Mouse (Mus musculus): ENCODE results near the gene Mtch2. TPM values are rescaled to one million over a fixed set of nuclear protein-coding genes. Genes with fewer than 3 reads are reported as not detected.

Mtch2 gene
- 249 and 251 TPM in 2 replicates for polyA plus RNA-seq (2014; fragmentation: Nextera tagmentation; extraction: Ambion mirVana)

GRCm38 (mm10) chr2:90846955-90847680 lies at the start of gene Mtch2:
Gene Mtch2 (plus strand): TSS chr2:90847155.
- Histone ChIP-seq H3K4me1 (ENCODE audit: control insufficient read depth, insufficient read depth, low read length) (peaks cover 6% of the 10 kb centered on the region), H3K4me2 (replicated peaks; ENCODE audit: low read depth, low read length) (peak within 1 kb of the TSS; percentile 55), H3K4me3 (ENCODE audit: low read length) (peak within 1 kb of the TSS; percentile 74), H3K27ac (ENCODE audit: low read depth, low read length) (peak within 1 kb of the TSS; percentile 70), H3K9me3 (ENCODE audit: control insufficient read depth, low read length) (no peaks in the 10 kb centered on the region), H3K27me3 (ENCODE audit: control insufficient read depth, insufficient read depth, low read length) (no peaks in the 10 kb centered on the region), H3K9ac (ENCODE audit: low read depth, low read length) (peak within 1 kb of the TSS; percentile 76), H3K36me3 (ENCODE audit: control insufficient read depth, insufficient read depth, low read length) (peaks cover 21% of the 10 kb centered on the region)
- whole genome bisulfite sequencing: under 1% methylated on average over 61 of the region's 67 CpGs
- ATAC-seq (ENCODE audit: low FRiP score, low TSS enrichment): peak; percentile 98

DNA sequence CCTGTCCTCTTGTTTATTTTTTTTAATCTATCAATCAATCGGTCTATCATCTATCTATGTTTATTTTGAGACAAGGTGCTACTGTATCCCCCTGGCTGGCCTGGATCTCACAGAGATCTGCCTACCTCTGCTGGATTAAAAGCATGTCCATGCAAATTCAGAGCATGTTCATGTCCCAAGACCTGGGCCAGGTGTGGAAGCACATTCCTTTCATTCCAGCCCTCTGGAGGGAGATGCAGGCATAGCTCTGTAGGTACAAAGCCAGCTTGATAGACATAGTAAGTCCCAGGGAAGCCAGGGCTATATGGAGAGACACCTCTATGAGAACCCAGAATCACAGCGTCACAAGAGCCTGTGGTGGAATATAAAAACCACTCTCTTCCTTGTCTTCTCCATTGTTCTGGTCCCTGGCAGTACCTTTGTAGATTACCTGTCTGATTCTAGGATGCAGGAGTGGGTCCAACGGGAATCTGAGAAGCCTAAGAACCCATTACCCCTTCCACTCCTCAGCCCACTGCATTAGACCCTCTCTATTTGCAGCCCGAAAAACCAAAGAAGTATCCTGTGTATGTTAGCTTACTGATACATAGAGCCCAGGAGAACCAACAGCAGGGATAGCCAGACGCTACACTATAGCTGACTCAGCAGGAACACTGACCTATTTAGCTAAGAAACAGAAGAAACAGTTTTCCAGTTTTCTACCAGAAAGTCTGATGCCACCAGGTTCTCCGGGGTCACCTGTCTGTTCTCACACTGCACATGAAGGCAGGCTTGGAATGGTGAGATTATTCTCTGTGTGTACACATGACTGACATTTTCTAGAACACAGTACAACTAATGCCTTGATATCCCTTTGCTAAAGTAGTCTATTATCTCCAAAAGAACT lies 38.5 kb upstream of the Mtch2 start:
- 83% methylated on average over 6 of the region's 6 CpGs for WGBS
- Histone ChIP-seq H3K4me3 (ENCODE audit: low read length) (no peak overlapping the region), H3K27ac (ENCODE audit: low read depth, low read length) (no peak overlapping the region), H3K9me3 (ENCODE audit: control insufficient read depth, low read length) (no peaks in the 10 kb centered on the region), H3K9ac (ENCODE audit: low read depth, low read length) (no peak overlapping the region), H3K4me1 (ENCODE audit: control insufficient read depth, insufficient read depth, low read length) (no peaks in the 10 kb centered on the region), H3K36me3 (ENCODE audit: control insufficient read depth, insufficient read depth, low read length) (no peaks in the 10 kb centered on the region), H3K4me2 (replicated peaks; ENCODE audit: low read depth, low read length) (no peak overlapping the region), H3K27me3 (ENCODE audit: control insufficient read depth, insufficient read depth, low read length) (no peaks in the 10 kb centered on the region)
- ATAC-seq (ENCODE audit: low FRiP score, low TSS enrichment): no peak

DNA sequence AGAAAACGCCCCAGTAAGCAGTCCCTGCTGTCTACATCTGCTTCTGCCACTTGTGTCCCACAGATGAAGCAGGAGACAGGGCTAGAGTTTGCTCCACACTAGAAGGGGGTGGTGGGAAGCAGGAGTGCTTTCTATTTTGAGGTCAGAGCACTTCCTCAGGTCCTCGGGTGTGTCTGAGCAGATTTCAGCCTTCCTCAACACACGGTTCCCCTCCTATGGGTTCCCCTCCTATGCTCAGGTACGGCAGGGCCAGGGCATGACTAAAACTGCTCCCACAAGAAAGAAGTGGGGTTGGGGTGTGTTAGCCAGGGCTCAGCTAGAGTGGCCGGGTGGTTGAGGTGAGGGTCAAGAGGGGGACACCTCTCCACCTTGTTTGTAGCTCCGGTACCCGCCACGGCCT lies 36.2 kb upstream of the Mtch2 start:
- no peak for ATAC-seq (ENCODE audit: low FRiP score, low TSS enrichment)
- Histone ChIP-seq H3K4me1 (ENCODE audit: control insufficient read depth, insufficient read depth, low read length) (no peaks in the 10 kb centered on the region), H3K36me3 (ENCODE audit: control insufficient read depth, insufficient read depth, low read length) (no peaks in the 10 kb centered on the region), H3K9me3 (ENCODE audit: control insufficient read depth, low read length) (no peaks in the 10 kb centered on the region), H3K27ac (ENCODE audit: low read depth, low read length) (no peak overlapping the region), H3K4me2 (replicated peaks; ENCODE audit: low read depth, low read length) (no peak overlapping the region), H3K27me3 (ENCODE audit: control insufficient read depth, insufficient read depth, low read length) (no peaks in the 10 kb centered on the region), H3K4me3 (ENCODE audit: low read length) (no peak overlapping the region), H3K9ac (ENCODE audit: low read depth, low read length) (no peak overlapping the region)
- WGBS: 87% methylated on average over 8 of the region's 8 CpGs

GRCm38 (mm10) chr2:90815266-90815665 lies 31.7 kb upstream of the Mtch2 start:
- H3K27me3 ChIP-seq (ENCODE audit: control insufficient read depth, insufficient read depth, low read length): no peaks in the 10 kb centered on the region
- ATAC-seq (ENCODE audit: low FRiP score, low TSS enrichment): no peak
- no peak overlapping the region for H3K4me2 ChIP-seq (replicated peaks; ENCODE audit: low read depth, low read length)
- 82% methylated on average over 2 of the region's 2 CpGs for WGBS
- H3K36me3 ChIP-seq (ENCODE audit: control insufficient read depth, insufficient read depth, low read length): no peaks in the 10 kb centered on the region
- H3K9ac ChIP-seq (ENCODE audit: low read depth, low read length): no peak overlapping the region
- no peak overlapping the region for H3K4me3 ChIP-seq (ENCODE audit: low read length)
- H3K27ac ChIP-seq (ENCODE audit: low read depth, low read length): no peak overlapping the region
- H3K9me3 ChIP-seq (ENCODE audit: control insufficient read depth, low read length): no peaks in the 10 kb centered on the region
- no peaks in the 10 kb centered on the region for H3K4me1 ChIP-seq (ENCODE audit: control insufficient read depth, insufficient read depth, low read length)

DNA sequence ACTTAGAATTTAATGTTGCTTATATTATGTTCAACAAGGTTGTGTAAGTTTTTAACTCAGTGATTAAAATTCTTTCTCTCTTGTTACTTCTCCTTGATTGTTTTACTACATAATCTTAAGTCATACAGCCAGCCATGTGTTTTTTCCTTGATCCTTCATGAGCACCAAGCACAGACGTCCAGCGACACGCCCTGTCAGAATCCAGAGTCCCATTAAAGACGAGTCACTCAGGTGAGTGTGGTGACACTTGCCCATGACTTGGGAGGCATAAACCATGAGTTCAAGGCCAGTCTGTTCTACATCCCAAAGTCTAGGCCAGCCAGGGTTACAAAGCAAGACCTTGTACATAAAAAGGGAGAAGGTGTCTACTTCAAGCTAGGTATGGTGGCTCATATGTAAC lies 30.8 kb upstream of the Mtch2 start:
- no peak overlapping the region for H3K4me3 ChIP-seq (ENCODE audit: low read length)
- H3K4me2 ChIP-seq (replicated peaks; ENCODE audit: low read depth, low read length): no peak overlapping the region
- no peak overlapping the region for H3K9ac ChIP-seq (ENCODE audit: low read depth, low read length)
- H3K36me3 ChIP-seq (ENCODE audit: control insufficient read depth, insufficient read depth, low read length): no peaks in the 10 kb centered on the region
- H3K27ac ChIP-seq (ENCODE audit: low read depth, low read length): no peak overlapping the region
- H3K4me1 ChIP-seq (ENCODE audit: control insufficient read depth, insufficient read depth, low read length): no peaks in the 10 kb centered on the region
- no peak for ATAC-seq (ENCODE audit: low FRiP score, low TSS enrichment)
- WGBS: 78% methylated on average over 4 of the region's 4 CpGs
- H3K9me3 ChIP-seq (ENCODE audit: control insufficient read depth, low read length): no peaks in the 10 kb centered on the region
- H3K27me3 ChIP-seq (ENCODE audit: control insufficient read depth, insufficient read depth, low read length): no peaks in the 10 kb centered on the region

- H3K27me3 ChIP-seq (ENCODE audit: control insufficient read depth, insufficient read depth, low read length): no peaks in the 10 kb centered on the region
- H3K4me2 ChIP-seq (replicated peaks; ENCODE audit: low read depth, low read length): no peak overlapping the region
- H3K9me3 ChIP-seq (ENCODE audit: control insufficient read depth, low read length): no peaks in the 10 kb centered on the region
- no peaks in the 10 kb centered on the region for H3K4me1 ChIP-seq (ENCODE audit: control insufficient read depth, insufficient read depth, low read length)
- no peak overlapping the region for H3K9ac ChIP-seq (ENCODE audit: low read depth, low read length)
- no peak overlapping the region for H3K4me3 ChIP-seq (ENCODE audit: low read length)
- 81% methylated on average over 3 of the region's 3 CpGs for WGBS
- no peak for ATAC-seq (ENCODE audit: low FRiP score, low TSS enrichment)
- H3K27ac ChIP-seq (ENCODE audit: low read depth, low read length): no peak overlapping the region
- no peaks in the 10 kb centered on the region for H3K36me3 ChIP-seq (ENCODE audit: control insufficient read depth, insufficient read depth, low read length)
Observed at GRCm38 (mm10) chr2:90818710-90819109, 28.2 kb upstream of the Mtch2 start.

DNA sequence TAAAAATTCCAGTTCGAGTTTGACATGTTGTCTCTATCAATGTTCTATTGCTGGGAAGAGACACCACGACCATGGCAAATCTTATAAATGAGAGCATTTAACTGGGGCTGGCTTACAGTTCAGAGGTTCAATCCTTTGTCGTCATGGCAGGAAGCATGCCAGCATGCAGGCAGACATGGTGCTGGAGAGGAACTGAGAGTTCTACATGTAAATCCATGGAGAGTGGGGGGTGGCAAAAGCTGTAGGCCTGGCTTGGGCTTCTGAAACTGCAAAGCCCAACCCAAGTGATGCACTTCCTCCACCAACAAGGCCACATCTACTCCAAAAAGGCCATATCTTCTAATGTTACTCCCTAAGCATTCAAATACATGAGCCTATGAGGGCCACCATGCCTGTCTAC lies 26.1 kb upstream of the Mtch2 start:
- H3K36me3 ChIP-seq (ENCODE audit: control insufficient read depth, insufficient read depth, low read length): no peaks in the 10 kb centered on the region
- no peak overlapping the region for H3K4me3 ChIP-seq (ENCODE audit: low read length)
- no peak for ATAC-seq (ENCODE audit: low FRiP score, low TSS enrichment)
- no peaks in the 10 kb centered on the region for H3K4me1 ChIP-seq (ENCODE audit: control insufficient read depth, insufficient read depth, low read length)
- no peak overlapping the region for H3K4me2 ChIP-seq (replicated peaks; ENCODE audit: low read depth, low read length)
- 92% methylated on average over 3 of the region's 3 CpGs for WGBS
- no peaks in the 10 kb centered on the region for H3K9me3 ChIP-seq (ENCODE audit: control insufficient read depth, low read length)
- H3K9ac ChIP-seq (ENCODE audit: low read depth, low read length): no peak overlapping the region
- H3K27ac ChIP-seq (ENCODE audit: low read depth, low read length): no peak overlapping the region
- no peaks in the 10 kb centered on the region for H3K27me3 ChIP-seq (ENCODE audit: control insufficient read depth, insufficient read depth, low read length)

GRCm38 (mm10) chr2:90822978-90823377 lies 24.0 kb upstream of the Mtch2 start:
- 81% methylated on average over 2 of the region's 2 CpGs for WGBS
- no peak for ATAC-seq (ENCODE audit: low FRiP score, low TSS enrichment)

GRCm38 (mm10) chr2:90823781-90824180 lies 23.2 kb upstream of the Mtch2 start:
- Histone ChIP-seq H3K9me3 (ENCODE audit: control insufficient read depth, low read length) (no peaks in the 10 kb centered on the region), H3K27ac (ENCODE audit: low read depth, low read length) (no peak overlapping the region), H3K9ac (ENCODE audit: low read depth, low read length) (no peak overlapping the region), H3K4me2 (replicated peaks; ENCODE audit: low read depth, low read length) (no peak overlapping the region), H3K27me3 (ENCODE audit: control insufficient read depth, insufficient read depth, low read length) (no peaks in the 10 kb centered on the region), H3K4me1 (ENCODE audit: control insufficient read depth, insufficient read depth, low read length) (no peaks in the 10 kb centered on the region), H3K4me3 (ENCODE audit: low read length) (no peak overlapping the region), H3K36me3 (ENCODE audit: control insufficient read depth, insufficient read depth, low read length) (no peaks in the 10 kb centered on the region)
- no peak for ATAC-seq (ENCODE audit: low FRiP score, low TSS enrichment)
- 82% methylated on average over 6 of the region's 6 CpGs for WGBS

More at GRCm38 (mm10) chr2:90822978-90823377, 24.0 kb upstream of the Mtch2 start:
- Histone ChIP-seq H3K9me3 (ENCODE audit: control insufficient read depth, low read length) (no peaks in the 10 kb centered on the region), H3K9ac (ENCODE audit: low read depth, low read length) (no peak overlapping the region), H3K27me3 (ENCODE audit: control insufficient read depth, insufficient read depth, low read length) (no peaks in the 10 kb centered on the region), H3K27ac (ENCODE audit: low read depth, low read length) (no peak overlapping the region), H3K4me1 (ENCODE audit: control insufficient read depth, insufficient read depth, low read length) (no peaks in the 10 kb centered on the region), H3K4me2 (replicated peaks; ENCODE audit: low read depth, low read length) (no peak overlapping the region), H3K4me3 (ENCODE audit: low read length) (no peak overlapping the region), H3K36me3 (ENCODE audit: control insufficient read depth, insufficient read depth, low read length) (no peaks in the 10 kb centered on the region)
